Comparison of ENCODE assay signal across 8 mouse cellular contexts in the genomic region with DNA sequence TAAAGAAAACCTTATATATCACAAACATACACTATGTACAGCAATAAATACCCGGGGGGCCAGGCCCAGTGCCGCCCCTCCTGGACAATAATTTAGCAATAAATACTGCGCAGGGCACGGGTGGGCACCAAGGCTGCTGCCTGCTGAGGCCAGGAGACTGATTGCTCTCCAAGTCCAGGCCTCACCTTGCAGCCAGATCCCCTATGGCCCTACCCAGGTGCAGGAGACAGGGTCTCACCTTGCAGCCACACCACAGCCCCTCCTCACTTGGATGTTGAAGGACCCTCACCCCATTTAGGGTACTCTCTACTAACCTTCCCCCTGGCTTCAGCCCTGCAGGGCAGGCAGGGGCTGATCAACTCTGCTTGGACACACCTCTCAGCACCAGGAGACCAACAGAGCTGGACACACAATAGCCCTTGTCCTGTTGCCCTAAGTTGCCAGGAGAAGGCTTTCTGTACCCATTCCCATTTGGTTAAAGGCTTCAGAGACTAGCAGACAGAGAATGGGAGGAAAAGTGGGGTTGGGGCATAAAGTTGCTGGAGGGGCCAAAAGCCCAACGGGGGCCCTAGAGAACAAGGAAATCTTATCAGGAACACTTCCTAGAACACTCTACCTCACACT. TPM values are rescaled to one million over a fixed set of nuclear protein-coding genes. Genes with fewer than 3 reads are reported as not detected.
DNase-seq lines count a peak whose midpoint lies in the region; ATAC-seq lines count a peak whose summit lies in the region.

A gene (minus strand): TSS at position 89 of the 624 bp plus-strand sequence.

- H3K4me3 ChIP-seq in kidney, embryonic 16.5 days (ENCODE audit: low read length), result peak within 1 kb of the TSS; percentile 95
- H3K4me3 ChIP-seq in macrophage (ENCODE audit: inconsistent target), result peak within 1 kb of the TSS; percentile 36

- peak within 1 kb of the TSS; percentile 96 for H3K4me2 ChIP-seq in kidney, embryonic 16.5 days (replicated peaks; ENCODE audit: low read depth, low read length)

- H3K79me2 ChIP-seq in macrophage (ENCODE audit: inconsistent target), result peaks cover 90% of the 10 kb centered on the region

- peaks cover 26% of the 10 kb centered on the region for H3K4me1 ChIP-seq in kidney, embryonic 16.5 days (ENCODE audit: insufficient read depth, low read length)

- ATAC-seq in kidney, embryonic 16.5 days (ENCODE audit: low FRiP score, low TSS enrichment), result peak; percentile 29
- no peak for ATAC-seq in activated CD4-positive, CD25-positive, alpha-beta regulatory T cell, adult 4 months
- no peak for ATAC-seq in erythroid progenitor cell, adult 5-6 weeks (replicated peaks; ENCODE audit: low FRiP score, poor library complexity, severe bottlenecking)

- peak within 1 kb of the TSS; percentile 77 for H3K9ac ChIP-seq in kidney, embryonic 16.5 days (replicated peaks; ENCODE audit: low read length)

- H3K9me3 ChIP-seq in kidney, embryonic 16.5 days (ENCODE audit: low read length), result no peaks in the 10 kb centered on the region

- no peak for DNase-seq in kidney, adult 9 months
- peak; percentile 26 for DNase-seq in induced T-regulatory cell, adult 2 months (ENCODE audit: low read depth)
- no peak for DNase-seq in retina, embryonic 14.5 days (ENCODE audit: low spot score)
- no peak for DNase-seq in yolk sac, embryonic 10.5 days (ENCODE audit: low spot score)

- WGBS in kidney, embryonic 16.5 days, result 22% methylated on average over 5 of the region's 5 CpGs
- 12% methylated on average over 5 of the region's 5 CpGs for WGBS in macrophage (ENCODE audit: missing documents)

- H3K27ac ChIP-seq in kidney, embryonic 16.5 days (ENCODE audit: low read length), result peak within 1 kb of the TSS; percentile 74
- H3K27ac ChIP-seq in macrophage, result peak within 1 kb of the TSS; percentile 99

- H3K36me3 ChIP-seq in kidney, embryonic 16.5 days (ENCODE audit: insufficient read depth, low read length), result peaks cover 38% of the 10 kb centered on the region
- H3K36me3 ChIP-seq in macrophage (ENCODE audit: inconsistent target), result peaks cover 35% of the 10 kb centered on the region

- H3K27me3 ChIP-seq in kidney, embryonic 16.5 days (ENCODE audit: insufficient read depth, low read length), result no peaks in the 10 kb centered on the region

RNA-seq across cellular contexts. Expression of the gene that starts here (rescaled TPM):
- polyA plus RNA-seq in kidney, embryonic 16.5 days (2015; fragmentation: Nextera tagmentation; extraction: Ambion mirVana), result 38.9 and 39.3 TPM in 2 replicates
- 10 to 100 TPM; 50.8 to 61.8 TPM for polyA plus RNA-seq in activated CD4-positive, CD25-positive, alpha-beta regulatory T cell, adult 4 months (2017; shearing (Covaris generic))
- 59.9 and 61.3 TPM in 2 replicates for total RNA-seq in erythroid progenitor cell, adult 5-6 weeks (2015; ENCODE audit: low replicate concordance)
- 81.2 and 85.6 TPM in 2 replicates for total RNA-seq in erythroid progenitor cell, adult 5-6 weeks (2017; ENCODE audit: low replicate concordance)
- 100 to 1,000 TPM; 131 to 498 (median 330) TPM for total RNA-seq in macrophage (2018; cell fraction: chromatin; rRNA removed)
- 10 to 100 TPM; 27.1 to 83.0 (median 62.4) TPM for total RNA-seq in macrophage (2018; cell fraction: cytosol; rRNA removed)
- 100 to 1,000 TPM in 25 of 26 experiments, 10 to 100 TPM in 1; 90.8 to 277 (median 168) TPM for total RNA-seq in macrophage (2018; cell fraction: nucleus; rRNA removed)
- polyA plus RNA-seq in macrophage (2018), result 37.3 to 77.5 TPM (median 50.4 TPM) in 3 replicates
